Mouse (Mus musculus) Patski (cell line): ENCODE results near the gene Siva1. TPM values are rescaled to one million over a fixed set of nuclear protein-coding genes. Genes with fewer than 3 reads are reported as not detected.

Experiments used
- ATAC-seq: fragments of 100-300 bp; one replicate; pipeline ENCODE4 v1.8.0; 2021
- CTCF ChIA-PET: fragments of 350-600 bp; sonication (Branson Sonifier 250); formaldehyde crosslinking; loops from one replicate; lab custom pipeline; 2022; ENCODE audit warnings: inconsistent platforms; lab: Charles Lee
- POLR2A ChIA-PET: fragments of 350-600 bp; sonication (Branson Sonifier 250); formaldehyde crosslinking; loops from one replicate; lab custom pipeline; 2022; ENCODE audit warnings: antibody characterized with exemption, inconsistent platforms; lab: Charles Lee
- DNase-seq: peaks from one replicate; pipeline ENCODE4 v3.0.0-alpha.2; 2011; ENCODE audit warnings: low read depth, low spot score
- H3K27me3 ChIP-seq: fragments of 371-371 bp; one replicate; pipeline ENCODE4 v1.5.1; 2021
- CTCF ChIP-seq: fragments of 100-300 bp; IDR thresholded peaks from one replicate; pipeline ENCODE4 v1.5.1; 2021
- in situ Hi-C: fragments of 300-500 bp; cut with MboI; formaldehyde crosslinking; loops from 3 replicates; pipeline ENCODE4 v1.11.1; 2018; ENCODE audit warnings: low pct_unique_long_range_greater_than_20kb, mixed read lengths
- polyA plus RNA-seq: library from polyadenylated mRNA; unstranded; gene quantifications from one replicate; pipeline ENCODE4 v1.2.3, GENCODE M21; 2021

The Siva1 gene
- 36.0 TPM for polyA plus RNA-seq

GRCm38 (mm10) chr12:112644180-112644854 lies at the start of gene Siva1:
Gene Siva1, plus strand, starts transcription at chr12:112644679.
- ATAC-seq (peak; percentile 98), DNase-seq (peak; percentile 83)
- no peak for TF ChIP-seq CTCF
- CTCF ChIA-PET, result no interaction called here
- no peaks in the 10 kb centered on the region for H3K27me3 ChIP-seq
- POLR2A ChIA-PET, result no interaction called here
- in situ Hi-C loops, result no loop called here

GRCm38 (mm10) chr12:112594989-112595388 lies 49.5 kb upstream of the Siva1 start:
- no peaks in the 10 kb centered on the region for H3K27me3 ChIP-seq
- ATAC-seq, result no peak
- no peak for TF ChIP-seq CTCF
- in situ Hi-C loops, result no loop called here
- ChIA-PET POLR2A (interaction anchor here (1.3 kb wide), 1 partner anchor 13 kb away, joined by 3 read pairs; no protein-coding TSS in a partner anchor), CTCF (interaction anchor here (1.0 to 1.8 kb wide), 4 partner anchors 18 to 43 kb away, joined by 3 to 5 read pairs (median 4); no protein-coding TSS in a partner anchor)
- DNase-seq, result no peak

GRCm38 (mm10) chr12:112595626-112596025 lies 48.9 kb upstream of the Siva1 start:
- DNase-seq, result no peak
- no peak for TF ChIP-seq CTCF
- in situ Hi-C loops, result no loop called here
- ChIA-PET CTCF (interaction anchor here (1.0 to 1.8 kb wide), 4 partner anchors 18 to 44 kb away, joined by 3 to 5 read pairs (median 4); no protein-coding TSS in a partner anchor), POLR2A (no interaction called here)
- ATAC-seq, result peak; percentile 73
- no peaks in the 10 kb centered on the region for H3K27me3 ChIP-seq

- ChIA-PET POLR2A (no interaction called here), CTCF (interaction anchor here (1.3 to 1.6 kb wide), 2 partner anchors 9 to 45 kb away, joined by 4 to 5 read pairs; no protein-coding TSS in a partner anchor)
- no peak for ATAC-seq
- no peaks in the 10 kb centered on the region for H3K27me3 ChIP-seq
- TF ChIP-seq CTCF, result no peak
- DNase-seq, result no peak
- in situ Hi-C loops, result no loop called here
Observed at GRCm38 (mm10) chr12:112596454-112596853, 48.0 kb upstream of the Siva1 start.

GRCm38 (mm10) chr12:112596891-112597500 lies 47.5 kb upstream of the Siva1 start:
- TF ChIP-seq CTCF, result no peak
- ATAC-seq, result no peak
- POLR2A ChIA-PET, result interaction anchor here (0.5 kb wide), 1 partner anchor 33 kb away, joined by 3 read pairs; no protein-coding TSS in a partner anchor
- no peak for DNase-seq
- CTCF ChIA-PET, result interaction anchor here (1.3 kb wide), 1 partner anchor 8 kb away, joined by 4 read pairs; no protein-coding TSS in a partner anchor
- H3K27me3 ChIP-seq, result no peaks in the 10 kb centered on the region
- in situ Hi-C loops, result no loop called here

- CTCF ChIA-PET, result interaction anchor here (0.9 to 2.2 kb wide), 2 partner anchors 26 to 46 kb away, joined by 3 to 6 read pairs; no protein-coding TSS in a partner anchor
- no peaks in the 10 kb centered on the region for H3K27me3 ChIP-seq
- TF ChIP-seq CTCF, result no peak
- DNase-seq, result no peak
- in situ Hi-C loops, result no loop called here
- POLR2A ChIA-PET, result interaction anchor here (0.5 kb wide), 1 partner anchor 32 kb away, joined by 3 read pairs; no protein-coding TSS in a partner anchor
- ATAC-seq, result no peak
Observed at GRCm38 (mm10) chr12:112597618-112598017, 46.9 kb upstream of the Siva1 start.

GRCm38 (mm10) chr12:112599198-112599597 lies 45.3 kb upstream of the Siva1 start:
- POLR2A ChIA-PET, result interaction anchor here (0.7 kb wide), 1 partner anchor 1639 kb away, joined by 5 read pairs; no protein-coding TSS in a partner anchor
- DNase-seq (no peak), ATAC-seq (no peak)
- CTCF ChIA-PET, result interaction anchor here (2.2 kb wide), 1 partner anchor 47 kb away, joined by 6 read pairs; no protein-coding TSS in a partner anchor
- H3K27me3 ChIP-seq, result no peaks in the 10 kb centered on the region
- no peak for TF ChIP-seq CTCF
- in situ Hi-C loops, result no loop called here

GRCm38 (mm10) chr12:112599942-112600611 lies 44.4 kb upstream of the Siva1 start:
- in situ Hi-C loops, result no loop called here
- no peak for TF ChIP-seq CTCF
- DNase-seq (no peak), ATAC-seq (no peak)
- ChIA-PET POLR2A (interaction anchor here (0.7 kb wide), 1 partner anchor 1640 kb away, joined by 5 read pairs; no protein-coding TSS in a partner anchor), CTCF (no interaction called here)
- no peaks in the 10 kb centered on the region for H3K27me3 ChIP-seq

GRCm38 (mm10) chr12:112604022-112604421 lies 40.5 kb upstream of the Siva1 start:
- DNase-seq (no peak), ATAC-seq (no peak)
- no peaks in the 10 kb centered on the region for H3K27me3 ChIP-seq
- ChIA-PET CTCF (no interaction called here), POLR2A (no interaction called here)
- TF ChIP-seq CTCF, result no peak
- in situ Hi-C loops, result no loop called here
